Mouse (Mus musculus): ENCODE data around the gene Mfsd14a.

DNA sequence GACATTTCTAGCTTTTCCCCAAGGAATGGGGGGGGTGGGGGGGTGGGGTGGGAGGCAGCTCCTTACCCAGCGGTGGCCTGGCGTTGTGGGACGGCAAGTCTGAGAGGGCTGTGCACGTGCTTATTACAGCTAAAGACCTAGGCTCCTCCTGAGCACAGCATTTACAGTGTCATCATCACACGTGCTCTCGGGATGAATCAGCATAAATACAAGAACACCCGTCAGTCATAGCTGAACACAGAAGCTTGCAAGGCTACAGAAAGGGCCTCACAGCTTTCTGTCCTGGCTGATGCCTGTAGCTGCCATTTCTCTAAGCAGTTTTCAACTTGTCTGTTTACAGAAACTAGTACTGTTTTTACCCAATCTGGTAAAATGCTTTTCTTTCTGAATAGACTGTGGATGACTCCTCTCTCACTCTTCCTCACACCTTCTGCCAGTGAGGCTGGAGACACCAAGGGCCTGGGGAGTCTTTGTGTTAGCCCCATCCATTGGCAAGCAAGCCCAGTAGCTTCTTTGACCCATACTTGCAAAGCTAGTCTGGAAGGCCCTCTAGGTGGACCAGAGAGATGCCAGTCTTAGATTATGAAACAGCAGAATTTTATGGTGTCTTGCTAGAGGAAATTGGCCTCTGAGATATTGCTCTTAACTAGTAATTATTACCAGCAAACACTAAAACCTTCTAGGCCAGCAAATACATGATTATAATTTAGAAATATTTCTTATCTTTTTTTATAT, 41.7 kb downstream of the Mfsd14a start:
- TF ChIP-seq CTCF (IDR thresholded peaks at IDR 0.05; ENCODE audit: insufficient read depth, low read length) = no peak
- no peak for TF ChIP-seq POLR2A (IDR thresholded peaks at IDR 0.05; ENCODE audit: borderline replicate concordance, extremely low read depth, low read depth, low read length)
